Mouse (Mus musculus): ENCODE data around the gene Prelp.

DNA sequence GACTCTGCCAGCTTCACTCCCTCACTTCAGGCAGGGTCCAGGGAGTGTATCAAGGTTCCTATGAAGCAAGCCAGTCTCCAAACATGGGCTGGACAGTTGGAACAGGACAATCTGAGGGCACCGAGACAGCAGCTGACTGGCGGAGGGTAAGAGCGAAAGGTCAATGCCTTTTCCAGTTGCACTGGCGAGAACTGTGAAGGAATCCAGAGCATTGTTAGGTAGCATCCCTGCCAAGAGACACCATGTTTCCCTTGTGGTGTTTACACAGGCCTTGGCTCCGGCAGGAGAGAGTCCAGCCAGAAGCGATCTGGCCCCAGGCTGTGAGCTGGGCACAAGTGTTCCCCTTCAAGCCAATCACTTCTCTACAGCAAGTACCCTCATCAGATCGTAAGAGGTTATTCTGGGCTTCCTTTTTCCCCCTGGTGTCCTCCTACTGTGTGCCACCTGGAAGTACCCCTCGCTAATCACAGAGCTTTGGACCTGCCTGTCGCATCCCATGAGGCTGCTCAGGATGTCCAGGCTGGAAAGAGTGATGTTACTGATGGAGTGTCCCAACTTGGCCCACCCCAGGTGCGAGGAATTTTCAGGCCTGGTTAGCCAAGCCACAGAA lies 13.2 kb upstream of the Prelp start:
- TF ChIP-seq POLR2A (IDR thresholded peaks at IDR 0.05; ENCODE audit: insufficient read length, low read depth) (no peak), USF1 (IDR thresholded peaks at IDR 0.05; ENCODE audit: low read depth) (no peak), MAX (IDR thresholded peaks at IDR 0.05; ENCODE audit: low read depth) (no peak), POLR2AphosphoS2 (IDR thresholded peaks at IDR 0.05; ENCODE audit: insufficient read length, low read depth) (no peak)
